Comparison of ENCODE assay signal across 8 mouse cellular contexts in the genomic region with DNA sequence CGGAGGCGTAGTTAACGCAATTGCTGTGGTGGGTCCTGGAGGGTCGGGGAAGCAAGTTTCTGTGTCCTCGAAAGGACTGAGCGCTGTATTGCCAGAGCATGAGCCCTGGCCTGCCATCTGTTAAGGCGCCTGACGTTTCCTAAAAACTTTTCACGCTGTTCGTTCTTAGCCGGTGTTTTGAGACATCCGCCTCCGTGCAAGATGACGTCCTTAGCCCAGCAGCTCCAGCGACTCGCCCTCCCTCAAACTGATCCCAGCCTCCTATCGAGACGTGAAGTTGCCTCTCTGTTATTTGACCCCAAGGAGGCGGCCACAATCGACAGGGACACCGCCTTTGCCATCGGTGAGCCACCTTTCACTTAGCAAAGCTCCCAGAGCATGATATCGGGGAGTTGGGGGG. TPM values are rescaled to one million over a fixed set of nuclear protein-coding genes. Genes with fewer than 3 reads are reported as not detected.
A peak's percentile ranks its signal among the peaks of the same experiment; 100 is the strongest.
DNase-seq lines count a peak whose midpoint lies in the region; ATAC-seq lines count a peak whose summit lies in the region.

No protein-coding gene starts in this region.

- no peak overlapping the region for H3K27ac ChIP-seq in heart, embryonic 11.5 days (ENCODE audit: low read depth, low read length)
- H3K27ac ChIP-seq in brown adipose tissue, adult 24 weeks (replicated peaks; ENCODE audit: low read depth, low read length), result no peak overlapping the region
- H3K27ac ChIP-seq in hindbrain, embryonic 10.5 days, result peak overlapping the region; percentile 62

- H3K4me1 ChIP-seq in heart, embryonic 11.5 days (ENCODE audit: control insufficient read depth, insufficient read depth, low read length), result peaks cover 6% of the 10 kb centered on the region; the same call in 1 of the 2 replicates
- H3K4me1 ChIP-seq in brown adipose tissue, adult 24 weeks (ENCODE audit: control insufficient read depth, insufficient read depth, insufficient read length, low read length), result no peaks in the 10 kb centered on the region
- H3K4me1 ChIP-seq in hindbrain, embryonic 10.5 days (replicated peaks), result peaks cover 8% of the 10 kb centered on the region

- H3K4me3 ChIP-seq in heart, embryonic 11.5 days (ENCODE audit: low read depth, low read length), result peak overlapping the region; percentile 83
- H3K4me3 ChIP-seq in brown adipose tissue, adult 24 weeks (ENCODE audit: insufficient read depth, low read depth, low read length), result peak overlapping the region; percentile 79
- peak overlapping the region; percentile 90 for H3K4me3 ChIP-seq in hindbrain, embryonic 10.5 days

- under 1% methylated on average over 23 of the region's 23 CpGs for WGBS in heart, embryonic 11.5 days (ENCODE audit: insufficient replicate concordance)
- WGBS in hindbrain, embryonic 10.5 days, result under 1% methylated on average over 23 of the region's 23 CpGs

- H3K27me3 ChIP-seq in heart, embryonic 11.5 days (ENCODE audit: control insufficient read depth, insufficient read depth, low read length), result no peaks in the 10 kb centered on the region
- peaks cover 10% of the 10 kb centered on the region; the same call in 1 of the 2 replicates for H3K27me3 ChIP-seq in hindbrain, embryonic 10.5 days (ENCODE audit: insufficient read depth, poor library complexity, severe bottlenecking)

- no peak for DNase-seq in heart, postnatal 10 days
- peak; percentile 66 for DNase-seq in 416B (ENCODE audit: low read depth)
- no peak for DNase-seq in hindbrain, embryonic 10.5 days (ENCODE audit: low spot score)
- peak; percentile 10 for DNase-seq in lung, postnatal 25 days (ENCODE audit: low spot score)
- DNase-seq in adrenal gland, adult 18-20 months (ENCODE audit: low spot score in 2 of 2), result no peak
- DNase-seq in adrenal gland, adult 2 months, result no peak

- peak; percentile 22 for ATAC-seq in heart, embryonic 11.5 days (replicated peaks; ENCODE audit: insufficient number of reproducible peaks, low FRiP score, low TSS enrichment)

- peak overlapping the region; percentile 75 for H3K9ac ChIP-seq in heart, embryonic 11.5 days (ENCODE audit: low read depth, low read length)

- no peaks in the 10 kb centered on the region for H3K9me3 ChIP-seq in heart, embryonic 11.5 days (replicated peaks; ENCODE audit: control insufficient read depth, low read length)
- no peaks in the 10 kb centered on the region for H3K9me3 ChIP-seq in hindbrain, embryonic 10.5 days

- peak overlapping the region; percentile 84 for H3K4me2 ChIP-seq in heart, embryonic 11.5 days

- intact Hi-C loops in heart, postnatal 10 days (cut with DNase I), result no loop called here

- peaks cover 9% of the 10 kb centered on the region; the same call in 1 of the 2 replicates for H3K36me3 ChIP-seq in heart, embryonic 11.5 days (ENCODE audit: control insufficient read depth, insufficient read depth, low read length)
- H3K36me3 ChIP-seq in hindbrain, embryonic 10.5 days, result peaks cover 26% of the 10 kb centered on the region

RNA-seq across cellular contexts. Expression of gene Heatr1, which starts 0.7 kb away (rescaled TPM):
- polyA plus RNA-seq in heart, embryonic 11.5 days (2014; fragmentation: Nextera tagmentation; extraction: Ambion mirVana), result 15.1 and 16.6 TPM in 2 replicates
- total RNA-seq in heart, postnatal 10 days (2021), result 10 to 100 TPM; 15.9 to 16.0 TPM
- polyA plus RNA-seq in brown adipose tissue, adult 24 weeks (2012; ENCODE audit: insufficient read depth, insufficient read length, missing spikeins), result 6.4 and 8.1 TPM in 2 replicates
- polyA plus RNA-seq in hindbrain, embryonic 10.5 days (2016; fragmentation: Nextera tagmentation; extraction: Ambion mirVana), result 27.8 and 35.3 TPM in 2 replicates
- total RNA-seq in adrenal gland, adult 18-20 months (2021), result 10 to 100 TPM; 43.2 to 49.9 TPM
- 10 to 100 TPM; 38.7 to 61.9 TPM for total RNA-seq in adrenal gland, adult 2 months (2021)
- polyA plus RNA-seq in adrenal gland, adult 2 months (2012; rRNA removed), result 13.2 and 13.7 TPM in 2 replicates

RNA-seq across cellular contexts. Expression of gene Actn2, which starts 55.0 kb away (rescaled TPM):
- 1,008 and 1,229 TPM in 2 replicates for polyA plus RNA-seq in heart, embryonic 11.5 days (2014; fragmentation: Nextera tagmentation; extraction: Ambion mirVana)
- 1,000 to 10,000 TPM; 2,174 to 2,192 TPM for total RNA-seq in heart, postnatal 10 days (2021)
- 7.2 and 17.7 TPM in 2 replicates for polyA plus RNA-seq in brown adipose tissue, adult 24 weeks (2012; ENCODE audit: insufficient read depth, insufficient read length, missing spikeins)
- 0.93 and 1.9 TPM in 2 replicates for polyA plus RNA-seq in hindbrain, embryonic 10.5 days (2016; fragmentation: Nextera tagmentation; extraction: Ambion mirVana)
- total RNA-seq in adrenal gland, adult 18-20 months (2021), result 1 to 10 TPM in 1 of 2 experiments, under 1 TPM in 1; 0.70 to 3.7 TPM
- total RNA-seq in adrenal gland, adult 2 months (2021), result under 1 TPM; 0.35 to 0.97 TPM
- polyA plus RNA-seq in adrenal gland, adult 2 months (2012; rRNA removed), result 0.28 and 0.31 TPM in 2 replicates

Comparison
In these comparisons a context has a peak if more than half of its experiments do, and no peak if none do; other contexts are left out.
1. DNase-seq: peak in 416B (single experiment) and lung, postnatal 25 days (single experiment); none in heart, postnatal 10 days (0 of 2), hindbrain, embryonic 10.5 days (single experiment), adrenal gland, adult 18-20 months (0 of 2) and adrenal gland, adult 2 months (single experiment).
2. RNA of gene Actn2, which starts 55.0 kb away (polyA plus RNA-seq): 1,008 to 1,229 TPM in heart, embryonic 11.5 days; 7.2 to 17.7 TPM in brown adipose tissue, adult 24 weeks, 0.93 to 1.9 TPM in hindbrain, embryonic 10.5 days and 0.28 to 0.31 TPM in adrenal gland, adult 2 months; every median in the first group is over 10 times any median in the second.
3. Peak in every context shown above with its lines, with median percentiles within 50 percentile points of each other: H3K4me3 ChIP-seq.